Mouse (Mus musculus) spleen, embryonic (tissue): Measurements from ENCODE around the gene Gjc3.
"Not testable (repeated sequence)": the region's sequence is repeated elsewhere in the genome, so short reads cannot be mapped to it uniquely, and the experiment has no call there.

Experiments used
- CTCF ChIA-PET: fragments of 350-600 bp; sonication (Branson Sonifier 250); formaldehyde crosslinking; loops from one replicate; lab custom pipeline; 2022; lab: Charles Lee

Gene Gjc3

GRCm38 (mm10) chr5:137962945-137963344 is at the start of gene Gjc3:
Gjc3 (minus strand) TSS chr5:137963098.
- CTCF ChIA-PET: no interaction called here

GRCm38 (mm10) chr5:138012382-138012781 is 49.5 kb upstream of the Gjc3 start:
- CTCF ChIA-PET: no interaction called here

- CTCF ChIA-PET: no interaction called here
These were observed 46.5 kb upstream of the Gjc3 start for GRCm38 (mm10) chr5:138009437-138009836.

GRCm38 (mm10) chr5:137986351-137986750 is 23.5 kb upstream of the Gjc3 start:
- CTCF ChIA-PET: no interaction called here

- CTCF ChIA-PET: interaction anchor here (0.5 kb wide), 1 partner anchor 516 kb away, joined by 3 read pairs; no protein-coding TSS in a partner anchor
These were observed 18.4 kb upstream of the Gjc3 start, which contains the start of gene Azgp1 for GRCm38 (mm10) chr5:137981300-137981699. Azgp1 (plus strand) TSS chr5:137981520.

- CTCF ChIA-PET: no interaction called here
These were observed 16.2 kb upstream of the Gjc3 start for GRCm38 (mm10) chr5:137979081-137979480.

GRCm38 (mm10) chr5:137977291-137977690 is 14.4 kb upstream of the Gjc3 start:
- CTCF ChIA-PET: no interaction called here

GRCm38 (mm10) chr5:137975434-137975833 is 12.5 kb upstream of the Gjc3 start:
- CTCF ChIA-PET: no interaction called here

- CTCF ChIA-PET: interaction anchor here (0.6 kb wide), 1 partner anchor 10 kb away, joined by 3 read pairs; no protein-coding TSS in a partner anchor
These were observed 11.8 kb upstream of the Gjc3 start for GRCm38 (mm10) chr5:137974724-137975123.

- CTCF ChIA-PET: no interaction called here
These were observed 10.8 kb upstream of the Gjc3 start for GRCm38 (mm10) chr5:137973738-137974137.

GRCm38 (mm10) chr5:137973161-137973560 is 10.3 kb upstream of the Gjc3 start:
- CTCF ChIA-PET: no interaction called here

- CTCF ChIA-PET: no interaction called here
These were observed 3.6 kb upstream of the Gjc3 start for GRCm38 (mm10) chr5:137966492-137966891.

GRCm38 (mm10) chr5:137956404-137956803 is 6.5 kb downstream of the Gjc3 start:
- CTCF ChIA-PET: no interaction called here

GRCm38 (mm10) chr5:137951218-137951617 is 11.7 kb downstream of the Gjc3 start:
- CTCF ChIA-PET: no interaction called here

- CTCF ChIA-PET: no interaction called here
These were observed 15.6 kb downstream of the Gjc3 start for GRCm38 (mm10) chr5:137947303-137947702.

- CTCF ChIA-PET: no interaction called here
These were observed 19.8 kb downstream of the Gjc3 start for GRCm38 (mm10) chr5:137943133-137943532.

GRCm38 (mm10) chr5:137940948-137941347 is 21.9 kb downstream of the Gjc3 start:
- CTCF ChIA-PET: no interaction called here

- CTCF ChIA-PET: no interaction called here
These were observed 25.7 kb downstream of the Gjc3 start for GRCm38 (mm10) chr5:137937238-137937637.

- CTCF ChIA-PET: no interaction called here
These were observed 26.4 kb downstream of the Gjc3 start for GRCm38 (mm10) chr5:137936486-137936885.

- CTCF ChIA-PET: not testable (repeated sequence)
These were observed 29.0 kb downstream of the Gjc3 start for GRCm38 (mm10) chr5:137933934-137934333.

GRCm38 (mm10) chr5:137928439-137928838 is 34.5 kb downstream of the Gjc3 start:
- CTCF ChIA-PET: interaction anchor here (0.5 kb wide), 1 partner anchor 84 kb away, joined by 3 read pairs; no protein-coding TSS in a partner anchor

- CTCF ChIA-PET: no interaction called here
These were observed 40.7 kb downstream of the Gjc3 start for GRCm38 (mm10) chr5:137922171-137922570.

- CTCF ChIA-PET: no interaction called here
These were observed 41.4 kb downstream of the Gjc3 start, which contains the start of gene Cyp3a13 for GRCm38 (mm10) chr5:137921532-137921931. Cyp3a13 (minus strand) TSS chr5:137921619.

- CTCF ChIA-PET: no interaction called here
These were observed 47.3 kb downstream of the Gjc3 start for GRCm38 (mm10) chr5:137915550-137915949.
